Mouse (Mus musculus) telencephalon, adult 2 months (tissue): ENCODE measurements around the gene Rhbdd1.

Experiments
- DNase-seq: peaks from one replicate; pipeline ENCODE4 v3.0.0-alpha.2; 2011; ENCODE audit warnings: low read depth, low spot score

Gene Rhbdd1

GRCm38 (mm10) chr1:82316111-82316745 is at the start of gene Rhbdd1:
Rhbdd1 (plus strand) TSS chr1:82316452.
- peak; percentile 98 for DNase-seq

GRCm38 (mm10) chr1:82267547-82267946 is 48.7 kb upstream of the Rhbdd1 start:
- no peak for DNase-seq

- DNase-seq, result no peak
These were observed 44.0 kb upstream of the Rhbdd1 start for GRCm38 (mm10) chr1:82272231-82272630.

- no peak for DNase-seq
These were observed 42.7 kb upstream of the Rhbdd1 start for GRCm38 (mm10) chr1:82273529-82273928.

- DNase-seq, result no peak
These were observed 41.9 kb upstream of the Rhbdd1 start for GRCm38 (mm10) chr1:82274361-82274760.

- DNase-seq, result no peak
These were observed 36.5 kb upstream of the Rhbdd1 start for GRCm38 (mm10) chr1:82279768-82280167.

- no peak for DNase-seq
These were observed 34.4 kb upstream of the Rhbdd1 start for GRCm38 (mm10) chr1:82281823-82282222.

GRCm38 (mm10) chr1:82282992-82283611 is 33.1 kb upstream of the Rhbdd1 start:
- DNase-seq, result peak; percentile 88

GRCm38 (mm10) chr1:82283901-82284301 is 32.4 kb upstream of the Rhbdd1 start:
- DNase-seq, result no peak

- DNase-seq, result no peak
These were observed 31.8 kb upstream of the Rhbdd1 start for GRCm38 (mm10) chr1:82284403-82284802.

- no peak for DNase-seq
These were observed 30.6 kb upstream of the Rhbdd1 start for GRCm38 (mm10) chr1:82285461-82286189.

GRCm38 (mm10) chr1:82286190-82287051 is 29.8 kb upstream of the Rhbdd1 start:
- DNase-seq, result no peak

- DNase-seq, result no peak
These were observed 29.0 kb upstream of the Rhbdd1 start for GRCm38 (mm10) chr1:82287052-82287775.

GRCm38 (mm10) chr1:82287776-82288325 is 28.4 kb upstream of the Rhbdd1 start:
- no peak for DNase-seq

GRCm38 (mm10) chr1:82288421-82288990 is 27.7 kb upstream of the Rhbdd1 start:
- no peak for DNase-seq

GRCm38 (mm10) chr1:82289116-82289989 is 26.9 kb upstream of the Rhbdd1 start:
- DNase-seq, result no peak

- no peak for DNase-seq
These were observed 26.1 kb upstream of the Rhbdd1 start for GRCm38 (mm10) chr1:82289990-82290681.

GRCm38 (mm10) chr1:82290723-82291150 is 25.5 kb upstream of the Rhbdd1 start:
- peak; percentile 81 for DNase-seq
